ENCODE assay signal across 8 mouse cellular contexts in the genomic region with DNA sequence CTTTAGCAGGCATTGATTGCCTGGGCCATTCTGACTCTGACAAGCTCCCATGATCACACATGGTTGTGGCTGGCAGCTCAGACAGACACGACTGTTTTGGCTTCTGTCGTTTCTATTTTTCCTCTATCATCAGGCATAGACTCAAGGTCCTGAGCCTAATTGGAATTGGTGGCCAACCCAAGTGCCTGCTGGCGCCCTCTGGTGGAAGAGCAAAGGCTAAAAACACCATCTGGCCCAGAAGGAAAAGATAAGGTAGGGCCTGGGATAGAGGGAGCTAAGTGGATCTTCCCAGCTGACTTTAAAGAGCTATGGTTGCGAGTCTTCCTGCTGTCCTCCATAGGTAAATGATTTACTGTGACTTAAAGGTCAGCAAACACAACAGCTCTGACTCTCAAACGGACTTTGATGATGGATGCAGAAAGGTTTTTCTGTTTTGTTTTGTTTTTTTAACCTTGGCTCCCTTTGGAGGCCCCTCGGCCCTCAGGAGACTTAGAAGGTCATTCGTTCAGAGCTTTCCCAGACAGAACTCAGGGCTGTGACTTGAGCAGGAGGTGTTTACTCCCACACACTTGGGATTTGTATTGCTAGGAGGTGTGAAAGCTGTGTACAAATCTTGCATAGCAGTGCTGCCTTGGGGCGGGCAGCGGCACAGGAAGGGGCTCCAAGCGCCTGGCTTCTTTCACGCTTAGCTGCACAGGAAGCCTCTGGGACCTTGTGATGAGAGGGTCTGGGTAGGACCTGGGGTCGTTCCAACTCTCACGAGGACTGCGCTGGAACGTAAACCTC. TPM values are rescaled to one million over a fixed set of nuclear protein-coding genes. Genes with fewer than 3 reads are reported as not detected.
DNase-seq lines count a peak whose midpoint lies in the region; ATAC-seq and TF ChIP-seq lines count a peak whose summit lies in the region.

No protein-coding gene starts in this region.

- TF ChIP-seq CTCF in Patski (IDR thresholded peaks at IDR 0.05) = peak; percentile 89

- POLR2A ChIA-PET in Patski (lab: Charles Lee) = no interaction called here

- in situ Hi-C loops in Patski (cut with MboI; ENCODE audit: low pct_unique_long_range_greater_than_20kb) = loop anchor here (10.0 kb wide), 2 partner anchors 53 to 167 kb away; no protein-coding TSS in a partner anchor

- CTCF ChIA-PET in Patski (lab: Charles Lee) = interaction anchor here (0.8 to 2.6 kb wide), 21 partner anchors 8 to 177 kb away, joined by 3 to 18 read pairs (median 4); a partner anchor contains a TSS

- WGBS in kidney, embryonic 16.5 days = 7% methylated on average over 15 of the region's 15 CpGs
- 45% methylated on average over 15 of the region's 15 CpGs for WGBS in liver, embryonic 11.5 days

- no peak overlapping the region for H3K4me3 ChIP-seq in kidney, embryonic 16.5 days (ENCODE audit: low read length)
- no peak overlapping the region for H3K4me3 ChIP-seq in liver, embryonic 11.5 days (ENCODE audit: low read depth, low read length)

- H3K9me3 ChIP-seq in kidney, embryonic 16.5 days (ENCODE audit: low read length) = no peaks in the 10 kb centered on the region
- H3K9me3 ChIP-seq in liver, embryonic 11.5 days (ENCODE audit: control insufficient read depth, low read length) = no peaks in the 10 kb centered on the region

- peaks cover 15% of the 10 kb centered on the region for H3K4me1 ChIP-seq in kidney, embryonic 16.5 days (ENCODE audit: insufficient read depth, low read length)
- no peaks in the 10 kb centered on the region; the same call in 1 of the 2 replicates for H3K4me1 ChIP-seq in liver, embryonic 11.5 days (replicated peaks; ENCODE audit: control insufficient read depth, insufficient read depth, low read length)

- peak overlapping the region; percentile 60 for H3K27ac ChIP-seq in kidney, embryonic 16.5 days (ENCODE audit: low read length)
- no peak overlapping the region for H3K27ac ChIP-seq in liver, embryonic 11.5 days (ENCODE audit: low read depth, low read length)

- no peaks in the 10 kb centered on the region for H3K36me3 ChIP-seq in kidney, embryonic 16.5 days (ENCODE audit: insufficient read depth, low read length)
- H3K36me3 ChIP-seq in liver, embryonic 11.5 days (ENCODE audit: control insufficient read depth, insufficient read depth, low read length) = no peaks in the 10 kb centered on the region

- H3K9ac ChIP-seq in kidney, embryonic 16.5 days (replicated peaks; ENCODE audit: low read length) = peak overlapping the region; percentile 33; the same call in 1 of the 2 replicates
- no peak overlapping the region for H3K9ac ChIP-seq in liver, embryonic 11.5 days (ENCODE audit: low read depth, low read length)

- peak overlapping the region; percentile 30 for H3K4me2 ChIP-seq in kidney, embryonic 16.5 days (replicated peaks; ENCODE audit: low read depth, low read length)
- H3K4me2 ChIP-seq in liver, embryonic 11.5 days = no peak overlapping the region

- peak; percentile 85 for ATAC-seq in CD4-positive, CD25-positive, alpha-beta regulatory T cell, adult 4 months
- peak; percentile 79 for ATAC-seq in Patski
- ATAC-seq in kidney, embryonic 16.5 days (ENCODE audit: low FRiP score, low TSS enrichment) = peak; percentile 85
- peak; percentile 61; the same call in 1 of the 2 replicates for ATAC-seq in liver, embryonic 11.5 days (replicated peaks; ENCODE audit: low FRiP score)
- no peak for ATAC-seq in erythroblast, adult 5-6 weeks (replicated peaks; ENCODE audit: low FRiP score, poor library complexity, severe bottlenecking)

- DNase-seq in Patski (ENCODE audit: low read depth, low spot score) = no peak
- DNase-seq in cerebellum, postnatal 14 days = peak; percentile 87
- DNase-seq in heart, adult 8-10 months (ENCODE audit: low spot score) = peak; percentile 79
- DNase-seq in liver, embryonic 11.5 days (ENCODE audit: low spot score) = no peak
- peak; percentile 56 for DNase-seq in right cerebral cortex, postnatal 14 days

- H3K27me3 ChIP-seq in Patski = no peaks in the 10 kb centered on the region
- H3K27me3 ChIP-seq in kidney, embryonic 16.5 days (ENCODE audit: insufficient read depth, low read length) = no peaks in the 10 kb centered on the region
- no peaks in the 10 kb centered on the region for H3K27me3 ChIP-seq in liver, embryonic 11.5 days (replicated peaks; ENCODE audit: control insufficient read depth, insufficient read depth, low read length)

RNA-seq across cellular contexts. Expression of a gene that starts 22.4 kb away (rescaled TPM):
- 1 to 10 TPM; 7.9 to 9.5 TPM for polyA plus RNA-seq in CD4-positive, CD25-positive, alpha-beta regulatory T cell, adult 4 months (2017; shearing (Covaris generic))
- 12.4 TPM for polyA plus RNA-seq in Patski (2021)
- 1 to 10 TPM; 4.3 to 5.8 (median 4.9) TPM for total RNA-seq in heart, adult 8-10 months (2022)
- 8.6 and 10.2 TPM in 2 replicates for polyA plus RNA-seq in kidney, embryonic 16.5 days (2015; fragmentation: Nextera tagmentation; extraction: Ambion mirVana)
- 3.9 and 4.0 TPM in 2 replicates for polyA plus RNA-seq in liver, embryonic 11.5 days (2014; fragmentation: Nextera tagmentation; extraction: Ambion mirVana)
- 1.0 and 1.7 TPM in 2 replicates for total RNA-seq in erythroblast, adult 5-6 weeks (2015; ENCODE audit: low replicate concordance)
- 0.34 and 0.42 TPM in 2 replicates for total RNA-seq in erythroblast, adult 5-6 weeks (2017; ENCODE audit: low replicate concordance)

Comparison
In these comparisons a context has a peak if more than half of its experiments do, and no peak if none do; other contexts are left out.
1. DNase-seq: peak in cerebellum, postnatal 14 days (2 of 2), heart, adult 8-10 months (single experiment) and right cerebral cortex, postnatal 14 days (single experiment); none in Patski (single experiment) and liver, embryonic 11.5 days (single experiment).